ENCODE assay signal across 1 mouse cellular context in the genomic region with DNA sequence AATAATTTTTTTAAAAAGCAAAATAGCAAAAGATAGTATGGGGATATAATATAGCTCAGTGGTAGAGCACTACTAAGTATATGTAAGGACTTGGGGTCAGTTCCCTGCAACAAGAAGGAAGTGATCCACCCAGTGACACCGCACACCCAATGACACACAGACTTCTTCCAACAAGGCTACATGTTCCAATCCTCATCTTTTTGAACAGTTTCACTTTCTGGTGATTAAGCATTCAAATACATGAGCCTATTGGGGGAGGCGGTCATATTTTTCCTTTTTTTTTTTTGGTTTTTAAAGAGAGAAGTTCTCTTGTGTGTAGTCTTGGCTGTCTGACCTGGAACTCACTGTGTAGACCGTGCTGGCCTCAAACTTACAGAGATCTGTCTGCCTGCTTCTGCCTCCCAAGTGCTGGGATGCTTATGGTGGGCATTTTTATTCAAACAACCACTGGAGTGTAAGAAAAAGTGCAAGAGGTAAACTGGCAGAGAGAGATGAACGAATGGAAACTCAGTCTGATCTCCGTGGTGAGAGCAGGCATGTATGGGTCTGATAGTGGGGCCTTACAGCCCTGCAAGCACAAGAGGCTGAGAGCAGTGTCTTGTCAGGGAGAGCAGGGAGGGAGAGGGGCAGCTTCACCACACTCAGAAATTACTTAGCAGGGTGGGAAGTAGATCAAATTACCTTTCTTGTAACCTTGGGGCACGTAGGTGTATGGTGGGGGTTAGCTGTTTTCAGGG.
A peak's percentile ranks its signal among the peaks of the same experiment; 100 is the strongest.
TF ChIP-seq lines count a peak whose summit lies in the region.

No protein-coding gene starts in this region.

TF ChIP-seq in CH12.LX, 34 proteins besides CTCF, POLR2A, EP300 and RAD21:
- TF ChIP-seq ETS1 (conservative IDR thresholded peaks at IDR 0.05; ENCODE audit: low read depth, low read length) = no peak; the same call in 1 of the 2 replicates
- TF ChIP-seq TBP (conservative IDR thresholded peaks at IDR 0.05; ENCODE audit: low read depth, low read length) = 0 out of 2 replicates have a peak, but pooled peaks have one; percentile 39
- peak; percentile 69 for TF ChIP-seq IRF4 (IDR thresholded peaks at IDR 0.05; ENCODE audit: low read depth, low read length)
- TF ChIP-seq NELFE (IDR thresholded peaks at IDR 0.05; ENCODE audit: low read depth, low read length) = no peak
- TF ChIP-seq MAFK (IDR thresholded peaks at IDR 0.05; ENCODE audit: insufficient replicate concordance, low read length) = no peak
- TF ChIP-seq ZNF384 (IDR thresholded peaks at IDR 0.05; ENCODE audit: low read depth, low read length) = peak; percentile 87
- TF ChIP-seq TCF12 (IDR thresholded peaks at IDR 0.05; ENCODE audit: low read depth, low read length) = no peak
